Mouse (Mus musculus) forebrain, embryonic 13.5 days (tissue): ENCODE measurements at regions not wholly inside any gene's neighbourhood (a gene's known extent, or its start where the extent isn't known, plus 50 kb on each side); places are given as distances from the start of the nearest gene placed in this dataset.

Experiments
- ATAC-seq: fragments of 200-750 bp; cut with Nextera tagmentation; 2 replicates; pipeline ENCODE4 v1.8.0; 2017
- H3K27ac ChIP-seq: fragments of 300-500 bp; sonication (generic); 2 replicates; pipeline ENCODE4 v1.5.1; 2015; ENCODE audit warnings: inconsistent platforms, mild to moderate bottlenecking, moderate library complexity
- H3K27me3 ChIP-seq: fragments of 300-500 bp; sonication (generic); 2 replicates; pipeline ENCODE4 v1.6.1; 2015; ENCODE audit warnings: mild to moderate bottlenecking, inconsistent platforms
- H3K36me3 ChIP-seq: fragments of 300-500 bp; sonication (generic); 2 replicates; pipeline ENCODE4 v1.6.1; 2015; ENCODE audit warnings: mild to moderate bottlenecking, inconsistent platforms; ENCODE audit not compliant: poor library complexity, severe bottlenecking
- H3K4me1 ChIP-seq: fragments of 300-500 bp; sonication (generic); 2 replicates; pipeline ENCODE4 v1.6.1; 2015; ENCODE audit warnings: inconsistent platforms
- H3K4me2 ChIP-seq: fragments of 300-500 bp; sonication (generic); 2 replicates; pipeline ENCODE4 v1.6.1; 2015; ENCODE audit warnings: inconsistent platforms, mild to moderate bottlenecking, moderate library complexity
- H3K4me3 ChIP-seq: fragments of 300-500 bp; sonication (generic); 2 replicates; pipeline ENCODE4 v1.5.1; 2015; ENCODE audit warnings: mild to moderate bottlenecking, inconsistent platforms
- H3K9ac ChIP-seq: fragments of 300-500 bp; sonication (generic); 2 replicates; pipeline ENCODE4 v1.6.1; 2015; ENCODE audit warnings: mild to moderate bottlenecking, inconsistent platforms
- H3K9me3 ChIP-seq: fragments of 300-500 bp; sonication (generic); replicated peaks from 2 replicates; pipeline ENCODE4 v1.6.1; 2016; ENCODE audit warnings: inconsistent platforms
- WGBS: fragments of 180-500 bp; shearing (Covaris S2); methylation state at CpG from one replicate; pipeline ENCODE4 v1.1.7; 2015; 5-methylcytosine and 5-hydroxymethylcytosine counted together

GRCm38 (mm10) chr16:95800911-95801442, 99.1 kb downstream of the Ets2 start:
- Histone ChIP-seq H3K9ac (no peak overlapping the region), H3K27me3 (no peaks in the 10 kb centered on the region), H3K9me3 (no peaks in the 10 kb centered on the region; the same call in 1 of the 2 replicates), H3K4me1 (no peaks in the 10 kb centered on the region), H3K36me3 (no peaks in the 10 kb centered on the region), H3K4me3 (no peak overlapping the region), H3K27ac (no peak overlapping the region), H3K4me2 (no peak overlapping the region)
- ATAC-seq: no peak
- 76% methylated on average over 7 of the region's 7 CpGs for WGBS

DNA sequence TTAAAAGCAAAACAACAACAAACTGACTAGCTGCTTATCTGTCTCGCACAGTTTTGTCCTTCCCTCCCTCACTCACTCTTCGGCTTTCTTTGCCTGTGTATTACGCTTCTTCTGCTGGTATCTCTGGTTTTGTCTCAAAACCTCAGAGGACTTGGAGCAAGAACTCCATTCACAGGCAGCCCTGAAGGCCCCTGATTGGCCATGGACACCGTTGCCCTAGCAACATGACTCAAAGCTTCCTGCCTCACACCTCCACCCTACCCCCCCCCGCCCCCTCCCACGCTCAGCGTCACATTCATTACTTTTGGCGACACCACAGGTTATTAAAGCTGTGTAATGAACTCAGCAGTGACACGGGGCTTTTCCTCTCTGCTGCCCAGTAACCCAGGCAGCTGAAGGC, 96.7 kb downstream of the Ets2 start:
- no peak overlapping the region for H3K9ac ChIP-seq
- WGBS: 48% methylated on average over 9 of the region's 9 CpGs
- no peak overlapping the region for H3K27ac ChIP-seq
- H3K4me3 ChIP-seq: no peak overlapping the region
- no peaks in the 10 kb centered on the region for H3K4me1 ChIP-seq
- ATAC-seq: no peak
- H3K4me2 ChIP-seq: no peak overlapping the region
- H3K9me3 ChIP-seq: no peaks in the 10 kb centered on the region; the same call in 1 of the 2 replicates
- H3K27me3 ChIP-seq: no peaks in the 10 kb centered on the region
- no peaks in the 10 kb centered on the region for H3K36me3 ChIP-seq

- ATAC-seq: no peak
- Histone ChIP-seq H3K36me3 (no peaks in the 10 kb centered on the region), H3K27ac (no peak overlapping the region), H3K4me1 (no peaks in the 10 kb centered on the region), H3K9me3 (no peaks in the 10 kb centered on the region; the same call in 1 of the 2 replicates), H3K4me2 (no peak overlapping the region), H3K4me3 (no peak overlapping the region), H3K9ac (no peak overlapping the region), H3K27me3 (no peaks in the 10 kb centered on the region)
- whole genome bisulfite sequencing: 88% methylated on average over 11 of the region's 11 CpGs
Measured at GRCm38 (mm10) chr16:95798099-95798498, 96.2 kb downstream of the Ets2 start.

DNA sequence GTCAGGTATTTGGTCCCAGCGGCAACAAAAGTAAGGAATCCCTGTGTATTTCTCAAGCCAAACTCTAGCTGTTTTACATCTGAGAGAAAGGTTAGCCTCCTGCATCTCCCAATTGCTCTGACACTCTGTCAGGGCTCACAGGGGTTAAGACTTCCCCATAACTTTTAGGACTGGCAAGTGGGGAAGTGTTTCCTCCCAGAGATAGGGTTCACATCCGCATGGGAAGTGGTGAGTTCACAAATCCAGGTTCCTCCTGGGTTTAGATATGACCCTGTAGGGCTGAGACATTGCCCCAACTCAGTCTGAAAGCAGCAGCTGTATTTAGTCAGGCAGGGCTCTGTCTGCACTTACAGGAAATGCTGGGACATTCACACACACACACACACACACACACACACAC, 95.3 kb downstream of the Ets2 start:
- H3K36me3 ChIP-seq: no peaks in the 10 kb centered on the region
- H3K4me3 ChIP-seq: no peak overlapping the region
- no peaks in the 10 kb centered on the region; the same call in 1 of the 2 replicates for H3K9me3 ChIP-seq
- no peak overlapping the region for H3K27ac ChIP-seq
- no peak overlapping the region for H3K9ac ChIP-seq
- no peaks in the 10 kb centered on the region for H3K27me3 ChIP-seq
- WGBS: 88% methylated on average over 2 of the region's 2 CpGs
- no peaks in the 10 kb centered on the region for H3K4me1 ChIP-seq
- ATAC-seq: no peak
- no peak overlapping the region for H3K4me2 ChIP-seq

GRCm38 (mm10) chr16:95794876-95795275, 93.0 kb downstream of the Ets2 start:
- H3K9me3 ChIP-seq: no peaks in the 10 kb centered on the region; the same call in 1 of the 2 replicates
- no peak overlapping the region for H3K4me2 ChIP-seq
- no peaks in the 10 kb centered on the region for H3K36me3 ChIP-seq
- H3K4me1 ChIP-seq: no peaks in the 10 kb centered on the region
- ATAC-seq: no peak
- WGBS: 85% methylated on average over 8 of the region's 8 CpGs
- H3K4me3 ChIP-seq: no peak overlapping the region
- no peak overlapping the region for H3K9ac ChIP-seq
- H3K27me3 ChIP-seq: no peaks in the 10 kb centered on the region
- no peak overlapping the region for H3K27ac ChIP-seq

DNA sequence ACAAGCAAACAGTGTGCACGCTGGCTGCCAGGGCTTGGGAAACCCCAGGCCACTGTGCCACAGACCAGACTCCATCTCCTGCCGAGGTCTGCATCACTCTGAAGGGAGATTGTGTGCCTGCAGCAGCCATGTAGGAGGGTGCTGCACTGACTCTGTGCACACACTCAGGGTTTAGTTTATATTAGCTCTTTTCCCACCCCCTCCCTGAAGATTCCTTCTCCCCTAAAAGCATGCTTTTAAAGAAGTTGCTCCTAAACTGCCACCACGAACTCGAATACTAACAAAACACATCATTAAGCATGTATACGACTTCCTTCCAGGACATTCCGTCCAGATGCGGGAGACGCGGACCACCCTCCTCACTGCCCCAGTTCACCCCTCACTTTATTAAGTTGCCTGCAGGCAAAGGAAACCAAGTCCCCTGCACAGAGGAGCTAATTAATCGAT, 92.4 kb downstream of the Ets2 start:
- H3K27me3 ChIP-seq: no peaks in the 10 kb centered on the region
- no peak overlapping the region for H3K9ac ChIP-seq
- no peak for ATAC-seq
- H3K4me1 ChIP-seq: no peaks in the 10 kb centered on the region
- 64% methylated on average over 10 of the region's 10 CpGs for WGBS
- no peak overlapping the region for H3K27ac ChIP-seq
- no peak overlapping the region for H3K4me3 ChIP-seq
- no peak overlapping the region for H3K4me2 ChIP-seq
- H3K36me3 ChIP-seq: no peaks in the 10 kb centered on the region
- H3K9me3 ChIP-seq: no peaks in the 10 kb centered on the region; the same call in 1 of the 2 replicates

DNA sequence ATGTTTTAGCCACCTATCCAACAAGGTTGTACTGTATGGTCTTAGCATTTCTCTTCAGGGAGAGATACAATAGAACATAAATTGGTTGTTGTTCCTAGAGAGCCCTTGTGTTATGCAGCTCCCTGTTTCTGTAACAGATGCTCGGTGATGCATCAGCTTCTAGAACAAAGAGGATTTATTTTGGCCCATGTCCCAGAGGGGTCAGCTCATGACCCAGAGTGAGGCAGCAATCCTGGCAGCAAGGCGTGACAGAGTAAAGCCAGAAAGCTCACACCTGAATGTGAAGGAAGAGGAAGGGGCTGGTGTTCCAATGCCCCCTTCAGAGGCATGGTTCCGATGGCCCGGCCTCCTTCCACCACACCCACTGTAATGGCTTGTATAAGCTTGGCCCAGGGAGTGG, 88.8 kb downstream of the Ets2 start:
- Histone ChIP-seq H3K9me3 (no peaks in the 10 kb centered on the region), H3K4me3 (no peak overlapping the region), H3K36me3 (no peaks in the 10 kb centered on the region), H3K9ac (no peak overlapping the region), H3K4me1 (no peaks in the 10 kb centered on the region), H3K4me2 (no peak overlapping the region), H3K27ac (no peak overlapping the region), H3K27me3 (no peaks in the 10 kb centered on the region)
- ATAC-seq: no peak
- 79% methylated on average over 4 of the region's 4 CpGs for WGBS

GRCm38 (mm10) chr16:95789548-95789947, 87.7 kb downstream of the Ets2 start:
- Histone ChIP-seq H3K9ac (no peak overlapping the region), H3K27me3 (no peaks in the 10 kb centered on the region), H3K9me3 (no peaks in the 10 kb centered on the region), H3K36me3 (no peaks in the 10 kb centered on the region), H3K4me3 (no peak overlapping the region), H3K27ac (no peak overlapping the region), H3K4me2 (no peak overlapping the region), H3K4me1 (no peaks in the 10 kb centered on the region)
- ATAC-seq: no peak

GRCm38 (mm10) chr16:95781681-95782080, 79.8 kb downstream of the Ets2 start:
- Histone ChIP-seq H3K4me1 (no peaks in the 10 kb centered on the region), H3K9ac (no peak overlapping the region)

DNA sequence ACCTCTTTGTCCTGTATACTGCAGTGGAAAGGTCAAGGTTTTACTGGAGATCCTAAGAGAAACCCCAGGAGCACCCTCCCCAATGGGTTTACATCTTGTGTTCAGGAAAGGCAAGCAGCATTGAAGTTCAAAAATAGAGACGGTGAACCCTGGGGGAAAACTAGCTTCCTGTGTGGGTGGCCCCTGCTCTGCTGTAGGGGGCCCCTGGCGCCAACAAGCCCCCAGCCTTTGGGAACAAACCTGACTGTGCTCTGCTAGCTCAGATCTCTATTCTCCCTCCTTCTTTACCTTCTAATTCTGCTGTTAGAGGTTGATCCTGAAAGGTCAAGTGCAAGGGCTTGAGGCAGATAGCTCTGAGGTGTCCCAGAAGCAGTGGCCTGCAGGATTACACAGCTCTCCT, 78.6 kb downstream of the Ets2 start:
- Histone ChIP-seq H3K4me1 (no peaks in the 10 kb centered on the region), H3K9me3 (no peaks in the 10 kb centered on the region), H3K36me3 (no peaks in the 10 kb centered on the region), H3K4me3 (no peak overlapping the region), H3K27me3 (no peaks in the 10 kb centered on the region), H3K27ac (no peak overlapping the region), H3K9ac (no peak overlapping the region), H3K4me2 (no peak overlapping the region)
- WGBS: 78% methylated on average over 2 of the region's 2 CpGs
- no peak for ATAC-seq

More at GRCm38 (mm10) chr16:95781681-95782080, 79.8 kb downstream of the Ets2 start:
- Histone ChIP-seq H3K27me3 (no peaks in the 10 kb centered on the region), H3K9me3 (no peaks in the 10 kb centered on the region), H3K36me3 (no peaks in the 10 kb centered on the region), H3K27ac (no peak overlapping the region), H3K4me2 (no peak overlapping the region), H3K4me3 (no peak overlapping the region)
- 88% methylated on average over 5 of the region's 5 CpGs for WGBS
- ATAC-seq: no peak

GRCm38 (mm10) chr16:95778845-95779722, 77.2 kb downstream of the Ets2 start:
- Histone ChIP-seq H3K4me2 (no peak overlapping the region), H3K27ac (no peak overlapping the region), H3K9me3 (no peaks in the 10 kb centered on the region), H3K27me3 (no peaks in the 10 kb centered on the region), H3K9ac (no peak overlapping the region), H3K4me1 (no peaks in the 10 kb centered on the region), H3K4me3 (no peak overlapping the region), H3K36me3 (no peaks in the 10 kb centered on the region)
- ATAC-seq: no peak
- 84% methylated on average over 6 of the region's 6 CpGs for WGBS

- Histone ChIP-seq H3K4me1 (no peaks in the 10 kb centered on the region), H3K9ac (no peak overlapping the region), H3K36me3 (no peaks in the 10 kb centered on the region), H3K4me3 (no peak overlapping the region), H3K27ac (no peak overlapping the region), H3K27me3 (no peaks in the 10 kb centered on the region), H3K4me2 (no peak overlapping the region), H3K9me3 (no peaks in the 10 kb centered on the region)
- ATAC-seq: no peak
- WGBS: 83% methylated on average over 4 of the region's 4 CpGs
Measured at GRCm38 (mm10) chr16:95778173-95778572, 76.3 kb downstream of the Ets2 start.
